Mouse (Mus musculus): ENCODE results near the gene Atg9a.

DNA sequence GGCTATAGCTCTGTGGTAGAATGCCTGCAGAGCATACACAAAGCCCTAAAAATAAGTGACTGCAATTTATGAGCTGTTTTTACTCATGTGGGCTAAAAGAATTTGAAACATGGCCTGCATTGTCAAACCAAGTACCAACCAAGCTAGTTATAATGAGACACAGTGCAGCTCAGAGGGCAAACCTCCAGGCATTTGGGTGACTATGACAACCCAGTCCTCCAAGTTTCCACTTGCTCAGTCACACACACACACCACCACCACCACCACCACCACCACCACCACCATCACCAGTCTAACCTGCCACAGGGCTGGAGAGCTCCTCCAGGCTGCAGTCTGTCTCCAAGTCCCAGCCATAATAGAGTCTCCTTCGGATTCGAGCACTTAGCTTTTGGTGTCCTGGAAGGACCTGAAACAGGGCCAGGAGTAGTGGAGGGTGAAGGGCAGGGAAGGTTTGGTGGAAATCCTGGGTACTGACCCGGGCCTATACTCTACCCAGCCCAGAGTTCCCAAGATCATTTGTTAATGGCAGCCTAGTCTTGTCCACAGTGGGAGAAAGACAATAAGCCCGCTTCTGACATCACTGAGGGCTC, 51.3 kb downstream of the Atg9a start:
- TF ChIP-seq CHD2 (IDR thresholded peaks at IDR 0.05; ENCODE audit: low read depth, low read length) (no peak), HCFC1 (IDR thresholded peaks at IDR 0.05; ENCODE audit: borderline replicate concordance, insufficient read depth, low read length) (no peak), ZNF384 (IDR thresholded peaks at IDR 0.05; ENCODE audit: low read depth, low read length) (no peak), MAFK (IDR thresholded peaks at IDR 0.05; ENCODE audit: insufficient read depth, low read depth, low read length) (no peak)

All from ES-E14 (cell line).